Mouse (Mus musculus) WW6 (cell line): ENCODE results near the gene Hist1h4j.
"Not testable (repeated sequence)": the region's sequence is repeated elsewhere in the genome, so short reads cannot be mapped to it uniquely, and the experiment has no call there.

ENCODE experiments used
- DNase-seq: peaks from one replicate; pipeline ENCODE4 v3.0.0-alpha.2; 2013; ENCODE audit warnings: low read depth, low spot score

Hist1h4j gene

GRCm38 (mm10) chr13:21734906-21735767, at the start of gene Hist1h4j:
TSS of gene Hist1h4j (plus strand) at chr13:21735064.
- DNase-seq: not testable (repeated sequence)

- no peak for DNase-seq
These were observed 37.1 kb upstream of the Hist1h4j start, which contains the start of gene Olfr1359 for GRCm38 (mm10) chr13:21697811-21698210. TSS of gene Olfr1359 (plus strand) at chr13:21698111.

- no peak for DNase-seq
These were observed 28.2 kb upstream of the Hist1h4j start for GRCm38 (mm10) chr13:21706669-21707068.

GRCm38 (mm10) chr13:21710031-21710711, 24.7 kb upstream of the Hist1h4j start:
- DNase-seq: no peak

GRCm38 (mm10) chr13:21710821-21711525, 23.9 kb upstream of the Hist1h4j start:
- no peak for DNase-seq

GRCm38 (mm10) chr13:21711698-21712097, 23.2 kb upstream of the Hist1h4j start:
- DNase-seq: no peak

GRCm38 (mm10) chr13:21714725-21715124, 20.1 kb upstream of the Hist1h4j start:
- no peak for DNase-seq

- DNase-seq: no peak
These were observed 19.6 kb upstream of the Hist1h4j start for GRCm38 (mm10) chr13:21715131-21715863.

GRCm38 (mm10) chr13:21715864-21716539, 18.9 kb upstream of the Hist1h4j start, which contains the start of the genes Hist1h2bl and Hist1h2ai:
TSS of gene Hist1h2bl (minus strand) at chr13:21716143.
TSS of gene Hist1h2ai (plus strand) at chr13:21716422.
- DNase-seq: peak; percentile 80

- DNase-seq: not testable (repeated sequence)
These were observed 18.1 kb upstream of the Hist1h4j start for GRCm38 (mm10) chr13:21716540-21717391.

GRCm38 (mm10) chr13:21717397-21718357, 17.2 kb upstream of the Hist1h4j start, which contains the start of gene Hist1h3h:
TSS of gene Hist1h3h (plus strand) at chr13:21717659.
- DNase-seq: not testable (repeated sequence)

- no peak for DNase-seq
These were observed 16.3 kb upstream of the Hist1h4j start for GRCm38 (mm10) chr13:21718381-21719080.

- DNase-seq: not testable (repeated sequence)
These were observed 13.6 kb upstream of the Hist1h4j start for GRCm38 (mm10) chr13:21721107-21721756.

GRCm38 (mm10) chr13:21721757-21722372, 13.0 kb upstream of the Hist1h4j start, which contains the start of gene Hist1h2bm:
TSS of gene Hist1h2bm (plus strand) at chr13:21722044.
- DNase-seq: not testable (repeated sequence)

GRCm38 (mm10) chr13:21722373-21722925, 12.4 kb upstream of the Hist1h4j start:
- no peak for DNase-seq
